Mouse (Mus musculus) embryonic facial prominence, embryonic 13.5 days (tissue): Measurements from ENCODE around the gene Col24a1. TPM values are rescaled to one million over a fixed set of nuclear protein-coding genes. Genes with fewer than 3 reads are reported as not detected.

Source experiments
- ATAC-seq: fragments of 200-750 bp; cut with Nextera tagmentation; 2 replicates; pipeline ENCODE4 v1.8.0; 2017; ENCODE audit warnings: low read depth; ENCODE audit not compliant: insufficient number of reproducible peaks, insufficient read depth, low FRiP score, low TSS enrichment
- H3K27ac ChIP-seq: fragments of 300-500 bp; sonication (generic); 2 replicates; pipeline ENCODE4 v1.5.1; 2015; ENCODE audit warnings: moderate library complexity, mild to moderate bottlenecking, inconsistent platforms
- H3K27me3 ChIP-seq: fragments of 300-500 bp; sonication (generic); 2 replicates; pipeline ENCODE4 v1.6.1; 2015; ENCODE audit warnings: mild to moderate bottlenecking, inconsistent platforms
- H3K36me3 ChIP-seq: fragments of 300-500 bp; sonication (generic); 2 replicates; pipeline ENCODE4 v1.6.1; 2015; ENCODE audit warnings: mild to moderate bottlenecking, inconsistent platforms
- H3K4me1 ChIP-seq: fragments of 300-500 bp; sonication (generic); 2 replicates; pipeline ENCODE4 v1.6.1; 2015; ENCODE audit warnings: inconsistent platforms
- H3K4me2 ChIP-seq: fragments of 300-500 bp; sonication (generic); 2 replicates; pipeline ENCODE4 v1.6.1; 2015; ENCODE audit warnings: moderate library complexity, mild to moderate bottlenecking, inconsistent platforms
- H3K4me3 ChIP-seq: fragments of 300-500 bp; sonication (generic); 2 replicates; pipeline ENCODE4 v1.5.1; 2015; ENCODE audit warnings: mild to moderate bottlenecking, inconsistent platforms
- H3K9ac ChIP-seq: fragments of 300-500 bp; sonication (generic); 2 replicates; pipeline ENCODE4 v1.6.1; 2015; ENCODE audit warnings: mild to moderate bottlenecking, inconsistent platforms
- H3K9me3 ChIP-seq: fragments of 300-500 bp; sonication (generic); 2 replicates; pipeline ENCODE4 v1.6.1; 2016; ENCODE audit warnings: inconsistent platforms
- WGBS: fragments of 180-500 bp; shearing (Covaris S2); methylation state at CpG from one replicate; pipeline ENCODE4 v1.1.7; 2015; ENCODE audit warnings: mixed read lengths; 5-methylcytosine and 5-hydroxymethylcytosine counted together
- polyA plus RNA-seq: library from polyadenylated mRNA; unstranded; fragments of >200 nt; fragmentation: Nextera tagmentation; extraction: Ambion mirVana; gene quantifications from 2 replicates; pipeline ENCODE4 v1.2.1, GENCODE M21; 2015

The Col24a1 gene
- polyA plus RNA-seq = 7.7 and 9.0 TPM in 2 replicates

DNA sequence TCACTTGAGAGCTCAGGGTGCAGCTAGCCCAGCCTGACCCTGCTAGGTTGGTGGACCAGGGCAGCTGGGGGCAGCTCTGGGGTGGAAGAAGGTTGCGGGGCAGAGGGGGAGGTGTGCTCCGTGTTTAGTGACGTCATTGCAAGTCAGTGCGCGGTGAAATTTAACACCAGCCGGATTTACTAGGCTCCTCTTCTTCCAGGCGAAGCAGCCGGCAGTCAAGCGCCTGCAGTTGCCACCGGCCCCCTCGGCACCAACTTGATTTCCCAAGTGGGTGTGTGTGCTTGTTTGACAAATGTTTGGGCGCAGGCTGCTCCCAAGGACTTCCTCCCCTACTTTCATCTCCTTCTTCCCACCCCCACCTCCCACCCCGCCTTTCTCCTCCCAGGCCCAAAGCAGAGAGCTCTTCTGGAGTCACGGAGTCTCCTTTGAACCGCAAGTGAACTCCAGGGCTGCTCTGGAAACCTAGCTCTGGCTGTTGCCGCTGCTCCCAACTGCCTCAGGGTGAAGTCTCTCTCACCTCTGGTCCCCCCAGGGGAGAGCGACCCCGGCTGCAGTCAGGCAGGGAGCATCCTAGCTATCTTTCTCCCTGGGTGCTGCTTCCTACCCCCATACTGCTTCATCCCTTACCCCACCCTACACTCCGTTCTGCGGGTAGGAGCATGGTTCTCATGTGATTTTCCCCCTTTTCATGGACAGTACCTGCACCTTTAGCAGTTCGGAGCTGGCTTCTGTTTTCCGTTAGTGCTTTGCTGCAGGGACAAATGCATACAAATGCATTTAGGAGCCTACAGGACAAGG, at the start of gene Col24a1:
TSS of gene Col24a1 (plus strand) at position 136 of the 798 bp plus-strand sequence.
- Histone ChIP-seq H3K9me3 (no peaks in the 10 kb centered on the region), H3K27ac (peak within 1 kb of the TSS; percentile 48), H3K36me3 (no peaks in the 10 kb centered on the region), H3K4me2 (peak within 1 kb of the TSS; percentile 91), H3K27me3 (peaks cover 4% of the 10 kb centered on the region), H3K4me3 (peak within 1 kb of the TSS; percentile 50), H3K9ac (peak within 1 kb of the TSS; percentile 71), H3K4me1 (peaks cover 29% of the 10 kb centered on the region)
- ATAC-seq = peak; percentile 56
- 1% methylated on average over 22 of the region's 22 CpGs for WGBS

GRCm38 (mm10) chr3:145248040-145248439, 44.2 kb upstream of the Col24a1 start:
- no peak for ATAC-seq
- no peak overlapping the region for H3K9ac ChIP-seq
- H3K27me3 ChIP-seq = no peaks in the 10 kb centered on the region
- H3K36me3 ChIP-seq = no peaks in the 10 kb centered on the region
- no peaks in the 10 kb centered on the region for H3K9me3 ChIP-seq
- no peak overlapping the region for H3K4me3 ChIP-seq
- no peak overlapping the region for H3K27ac ChIP-seq
- 59% methylated on average over 2 of the region's 2 CpGs for WGBS
- H3K4me2 ChIP-seq = no peak overlapping the region
- 0 out of 2 replicates have a peak, but pooled peaks cover 6% of the 10 kb centered on the region for H3K4me1 ChIP-seq

DNA sequence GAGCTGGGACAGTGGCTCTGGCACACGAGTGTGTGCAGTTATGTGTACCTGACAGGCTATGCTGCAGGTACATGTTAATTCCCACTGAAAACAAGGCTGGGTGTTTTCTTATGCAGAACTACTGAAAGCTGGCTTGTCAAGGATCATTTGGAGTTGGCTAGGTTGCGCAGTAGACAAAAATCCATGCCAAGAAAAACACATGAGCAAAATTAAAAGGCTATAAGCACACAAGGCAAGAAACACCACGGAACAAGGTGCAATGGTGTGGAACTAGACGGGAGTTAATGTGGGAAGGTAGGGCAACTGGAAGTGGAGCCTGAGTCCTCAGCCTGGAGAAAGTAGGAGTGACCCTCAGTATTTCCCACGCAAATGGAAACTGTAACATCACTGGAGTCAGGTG, 39.2 kb upstream of the Col24a1 start:
- Histone ChIP-seq H3K4me2 (no peak overlapping the region), H3K27ac (no peak overlapping the region), H3K36me3 (no peaks in the 10 kb centered on the region), H3K4me1 (no peaks in the 10 kb centered on the region), H3K27me3 (no peaks in the 10 kb centered on the region), H3K9me3 (no peaks in the 10 kb centered on the region), H3K4me3 (no peak overlapping the region), H3K9ac (no peak overlapping the region)
- no peak for ATAC-seq
- WGBS = 85% methylated on average over 5 of the region's 5 CpGs

GRCm38 (mm10) chr3:145254764-145255396, 37.4 kb upstream of the Col24a1 start:
- no peak overlapping the region for H3K4me2 ChIP-seq
- no peak for ATAC-seq
- H3K4me3 ChIP-seq = no peak overlapping the region
- H3K4me1 ChIP-seq = no peaks in the 10 kb centered on the region
- 78% methylated on average over 3 of the region's 3 CpGs for WGBS
- no peak overlapping the region for H3K27ac ChIP-seq
- H3K9me3 ChIP-seq = no peaks in the 10 kb centered on the region
- no peaks in the 10 kb centered on the region for H3K27me3 ChIP-seq
- no peaks in the 10 kb centered on the region for H3K36me3 ChIP-seq
- H3K9ac ChIP-seq = no peak overlapping the region

GRCm38 (mm10) chr3:145256647-145257046, 35.6 kb upstream of the Col24a1 start:
- Histone ChIP-seq H3K9ac (no peak overlapping the region), H3K36me3 (no peaks in the 10 kb centered on the region), H3K4me1 (no peaks in the 10 kb centered on the region), H3K9me3 (no peaks in the 10 kb centered on the region), H3K4me3 (no peak overlapping the region), H3K27ac (no peak overlapping the region), H3K4me2 (no peak overlapping the region), H3K27me3 (no peaks in the 10 kb centered on the region)
- WGBS = 70% methylated on average over 7 of the region's 7 CpGs
- no peak for ATAC-seq

GRCm38 (mm10) chr3:145259678-145260077, 32.6 kb upstream of the Col24a1 start:
- no peak for ATAC-seq
- no peaks in the 10 kb centered on the region for H3K9me3 ChIP-seq
- H3K27me3 ChIP-seq = no peaks in the 10 kb centered on the region
- no peak overlapping the region for H3K27ac ChIP-seq
- H3K36me3 ChIP-seq = no peaks in the 10 kb centered on the region
- no peak overlapping the region for H3K9ac ChIP-seq
- no peak overlapping the region for H3K4me2 ChIP-seq
- H3K4me1 ChIP-seq = no peaks in the 10 kb centered on the region
- H3K4me3 ChIP-seq = no peak overlapping the region
- 89% methylated on average over 6 of the region's 6 CpGs for WGBS

DNA sequence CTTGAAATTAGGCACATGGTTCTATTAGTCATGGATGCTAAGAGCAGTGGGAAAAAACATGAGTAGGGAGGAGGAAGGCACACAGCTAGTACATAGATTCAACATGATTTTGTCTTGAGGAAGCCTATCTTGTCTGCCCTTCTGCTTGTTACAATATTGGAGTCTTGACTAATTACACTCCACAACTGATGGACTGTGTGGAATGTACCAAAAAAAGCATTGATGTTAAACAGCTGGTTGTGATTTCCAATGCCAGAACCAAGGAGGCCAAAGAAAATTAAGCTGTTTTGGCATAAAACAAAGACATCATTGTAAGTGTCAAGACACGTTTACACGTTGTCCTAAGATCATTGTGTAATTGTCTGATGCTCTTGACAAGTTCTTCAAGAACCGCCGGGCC, 29.1 kb upstream of the Col24a1 start:
- H3K9ac ChIP-seq = no peak overlapping the region
- no peaks in the 10 kb centered on the region for H3K27me3 ChIP-seq
- no peaks in the 10 kb centered on the region for H3K36me3 ChIP-seq
- no peaks in the 10 kb centered on the region for H3K9me3 ChIP-seq
- H3K4me3 ChIP-seq = no peak overlapping the region
- H3K27ac ChIP-seq = no peak overlapping the region
- no peaks in the 10 kb centered on the region for H3K4me1 ChIP-seq
- H3K4me2 ChIP-seq = no peak overlapping the region
- WGBS = 35% methylated on average over 4 of the region's 4 CpGs
- no peak for ATAC-seq

DNA sequence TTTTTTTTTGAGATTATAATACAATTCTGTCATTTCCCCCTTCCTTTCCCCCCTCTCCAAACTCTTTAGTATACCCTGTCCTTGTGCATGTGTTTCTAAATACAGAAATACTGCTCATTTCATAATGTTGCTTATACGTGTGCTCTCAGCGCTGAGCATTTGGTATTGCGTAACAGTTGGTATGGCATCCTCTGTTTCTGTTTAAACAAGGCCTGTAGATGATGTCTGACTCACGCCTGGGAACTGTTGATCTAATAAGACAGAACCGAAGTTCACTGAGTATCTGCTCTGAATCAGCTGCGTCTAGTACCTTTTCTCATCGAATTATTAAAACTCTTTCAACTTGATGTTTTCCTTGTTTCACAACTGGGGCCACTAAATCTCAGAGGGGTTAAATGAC, 24.2 kb upstream of the Col24a1 start:
- Histone ChIP-seq H3K9ac (no peak overlapping the region), H3K4me2 (no peak overlapping the region), H3K9me3 (no peaks in the 10 kb centered on the region), H3K4me1 (no peaks in the 10 kb centered on the region), H3K27me3 (no peaks in the 10 kb centered on the region), H3K36me3 (no peaks in the 10 kb centered on the region), H3K4me3 (no peak overlapping the region), H3K27ac (no peak overlapping the region)
- ATAC-seq = no peak
- 59% methylated on average over 7 of the region's 7 CpGs for WGBS

DNA sequence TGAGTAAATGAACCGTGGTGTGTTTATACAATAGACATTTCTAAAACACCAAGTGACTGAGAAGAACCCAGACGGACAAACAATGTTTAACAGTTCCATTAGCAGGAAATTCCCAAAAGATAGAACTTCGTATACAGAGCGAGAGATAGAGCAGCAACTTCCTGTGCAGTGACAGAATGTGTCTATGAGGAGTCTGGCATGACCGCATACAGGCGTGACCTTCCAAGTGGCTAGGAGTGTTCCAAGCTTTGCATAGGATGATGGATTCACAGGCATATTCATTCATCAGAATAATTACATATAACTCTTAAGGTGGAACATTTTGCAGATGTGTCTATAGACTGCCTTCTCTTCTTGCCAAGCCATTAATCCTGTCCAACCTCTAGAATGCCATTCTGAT, 18.1 kb upstream of the Col24a1 start:
- H3K27me3 ChIP-seq = no peaks in the 10 kb centered on the region
- no peaks in the 10 kb centered on the region for H3K9me3 ChIP-seq
- H3K4me1 ChIP-seq = no peaks in the 10 kb centered on the region
- no peak for ATAC-seq
- 84% methylated on average over 6 of the region's 6 CpGs for WGBS
- no peak overlapping the region for H3K27ac ChIP-seq
- H3K4me2 ChIP-seq = no peak overlapping the region
- no peak overlapping the region for H3K4me3 ChIP-seq
- H3K36me3 ChIP-seq = no peaks in the 10 kb centered on the region
- no peak overlapping the region for H3K9ac ChIP-seq

- peak; percentile 34; the same call in 1 of the 2 replicates for ATAC-seq
- peak overlapping the region; percentile 48 for H3K27ac ChIP-seq
Measured at GRCm38 (mm10) chr3:145293207-145293606, 935 bp downstream of the Col24a1 start.

DNA sequence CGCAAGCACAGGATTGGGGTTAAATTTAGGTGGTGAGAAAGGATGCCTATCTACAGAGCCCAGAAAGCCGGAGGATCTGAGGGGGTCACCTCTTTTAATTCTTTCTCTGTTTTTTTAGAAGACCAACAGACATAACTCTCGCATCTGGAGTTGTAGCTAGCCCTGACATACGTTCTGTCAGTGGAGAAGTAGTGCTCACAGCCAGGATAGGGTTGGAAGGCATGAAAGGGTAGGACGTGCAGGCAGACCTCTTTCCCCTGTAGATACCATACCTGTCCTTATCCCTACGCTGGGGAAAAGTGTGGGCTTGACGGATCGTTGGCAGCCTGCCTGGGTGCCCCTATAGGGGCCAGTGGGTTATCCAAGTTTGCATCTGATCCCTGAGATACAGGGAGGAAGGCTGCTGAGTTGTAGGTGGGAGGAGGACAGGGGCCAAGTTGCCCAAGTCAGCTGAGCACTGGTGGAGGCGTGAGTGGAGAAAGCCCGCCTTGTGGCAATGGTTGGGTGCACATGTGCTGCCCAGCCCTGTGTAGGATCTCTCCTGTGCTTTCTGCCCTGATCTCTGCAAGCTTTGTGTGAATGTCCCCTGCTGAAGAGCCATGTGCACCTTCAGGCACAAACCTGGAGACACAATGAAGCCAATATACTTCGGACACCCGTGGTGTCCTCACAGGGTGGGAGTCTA, 1.5 kb downstream of the Col24a1 start:
- Histone ChIP-seq H3K9ac (peak overlapping the region; percentile 71), H3K9me3 (no peaks in the 10 kb centered on the region)
- WGBS = 60% methylated on average over 12 of the region's 12 CpGs

More at GRCm38 (mm10) chr3:145293207-145293606, 935 bp downstream of the Col24a1 start:
- Histone ChIP-seq H3K4me2 (peak overlapping the region; percentile 91), H3K9me3 (no peaks in the 10 kb centered on the region), H3K36me3 (no peaks in the 10 kb centered on the region), H3K4me1 (peaks cover 29% of the 10 kb centered on the region), H3K9ac (peak overlapping the region; percentile 71), H3K27me3 (peaks cover 4% of the 10 kb centered on the region), H3K4me3 (peak overlapping the region; percentile 50)
- under 1% methylated on average over 9 of the region's 9 CpGs for WGBS

More for the DNA sequence above, 1.5 kb downstream of the Col24a1 start:
- ATAC-seq = no peak
- Histone ChIP-seq H3K4me2 (peak overlapping the region; percentile 91), H3K4me3 (peak overlapping the region; percentile 50), H3K36me3 (no peaks in the 10 kb centered on the region), H3K4me1 (peaks cover 29% of the 10 kb centered on the region), H3K27ac (peak overlapping the region; percentile 48; the same call in 1 of the 2 replicates), H3K27me3 (peaks cover 4% of the 10 kb centered on the region)
